Mouse (Mus musculus) spleen, adult 2 months (tissue): Measurements from ENCODE around the gene Gm49776. TPM values are rescaled to one million over a fixed set of nuclear protein-coding genes. Genes with fewer than 3 reads are reported as not detected.

Experiments used
- DNase-seq, 2 experiments: peaks; one replicate each; pipeline versions ENCODE4 v3.0.0 to v3.0.0-alpha.2; 2012 to 2021; ENCODE audit warnings: low spot score in 2 of 2, low read depth in 1 of 2
- H3K27ac ChIP-seq: fragments of 200-500 bp; 2 replicates; pipeline ENCODE4 v1.5.1; 2012; ENCODE audit warnings: low read length, inconsistent platforms; ENCODE audit not compliant: insufficient read depth
- H3K27me3 ChIP-seq: fragments of 200-500 bp; 2 replicates; pipeline ENCODE4 v1.6.1; 2012; ENCODE audit warnings: mild to moderate bottlenecking, moderate library complexity, low read length, inconsistent platforms; ENCODE audit not compliant: control insufficient read depth, insufficient read depth
- H3K36me3 ChIP-seq: fragments of 200-500 bp; 2 replicates; pipeline ENCODE4 v1.6.1; 2012; ENCODE audit warnings: mild to moderate bottlenecking, low read length, inconsistent platforms; ENCODE audit not compliant: control insufficient read depth, insufficient read depth
- H3K4me1 ChIP-seq: fragments of 200-500 bp; 2 replicates; pipeline ENCODE4 v1.6.1; 2011; ENCODE audit warnings: inconsistent platforms; ENCODE audit not compliant: control insufficient read depth, insufficient read depth, insufficient read length
- H3K4me3 ChIP-seq: fragments of 200-500 bp; 2 replicates; pipeline ENCODE4 v1.5.1; 2011; ENCODE audit warnings: mild to moderate bottlenecking, inconsistent platforms; ENCODE audit not compliant: insufficient read depth, insufficient read length; ENCODE audit errors: extremely low read depth
- CTCF ChIP-seq: fragments of 200-500 bp; IDR thresholded peaks from 2 replicates; pipeline ENCODE4 v1.5.1; 2011; ENCODE audit warnings: mild to moderate bottlenecking, inconsistent platforms; ENCODE audit not compliant: insufficient read depth, insufficient read length, insufficient replicate concordance; ENCODE audit errors: extremely low read depth
- POLR2A ChIP-seq: fragments of 200-500 bp; IDR thresholded peaks from 2 replicates; pipeline ENCODE4 v1.6.1; 2011; ENCODE audit warnings: low read depth, low read length, inconsistent platforms
- WGBS: fragments of 180-500 bp; shearing (Covaris S2); methylation state at CpG from one replicate; pipeline ENCODE4 v1.1.7; 2018; 5-methylcytosine and 5-hydroxymethylcytosine counted together
- polyA plus RNA-seq: library from polyadenylated mRNA; depleted of rRNA; stranded (reverse); fragments of >200 nt; gene quantifications from 2 replicates; pipeline ENCODE4 v1.2.3, GENCODE M21; 2012

Gene Gm49776
- polyA plus RNA-seq, 1 experiment = not detected

GRCm38 (mm10) chr16:18248433-18249363 lies 9.4 kb downstream of the Gm49776 start, which contains the start of the genes Trmt2a and Ranbp1:
TSS of gene Trmt2a (plus strand) at chr16:18248679.
TSS of gene Ranbp1 (minus strand) at chr16:18248732.
- under 1% methylated on average over 97 of the region's 102 CpGs for WGBS
- Histone ChIP-seq H3K36me3 (peaks cover 34% of the 10 kb centered on the region), H3K4me1 (peaks cover 6% of the 10 kb centered on the region; the same call in 1 of the 2 replicates), H3K27me3 (no peaks in the 10 kb centered on the region), H3K4me3 (peak within 1 kb of the TSS; percentile 69), H3K27ac (peak within 1 kb of the TSS; percentile 74)
- TF ChIP-seq POLR2A (peak; percentile 87), CTCF (no peak)
- DNase-seq = peak; percentile 94 to 98

- DNase-seq = no peak
- TF ChIP-seq POLR2A (no peak), CTCF (no peak)
- peaks cover 6% of the 10 kb centered on the region; the same call in 1 of the 2 replicates for H3K4me1 ChIP-seq
- peaks cover 30% of the 10 kb centered on the region for H3K36me3 ChIP-seq
- peak overlapping the region; percentile 61 for H3K27ac ChIP-seq
- H3K27me3 ChIP-seq = no peaks in the 10 kb centered on the region
- peak overlapping the region; percentile 69 for H3K4me3 ChIP-seq
- under 1% methylated on average over 33 of the region's 33 CpGs for WGBS
Observed at GRCm38 (mm10) chr16:18247521-18248399, 10.4 kb downstream of the Gm49776 start.

- Histone ChIP-seq H3K27me3 (no peaks in the 10 kb centered on the region), H3K4me3 (no peak overlapping the region), H3K36me3 (peaks cover 30% of the 10 kb centered on the region), H3K27ac (no peak overlapping the region), H3K4me1 (no peaks in the 10 kb centered on the region)
- 94% methylated on average over 10 of the region's 10 CpGs for WGBS
- DNase-seq = no peak
- no peak for TF ChIP-seq POLR2A
- no peak for TF ChIP-seq CTCF
Observed at GRCm38 (mm10) chr16:18241581-18241980, 16.5 kb downstream of the Gm49776 start.

- Histone ChIP-seq H3K4me1 (peaks cover 7% of the 10 kb centered on the region; the same call in 1 of the 2 replicates), H3K27ac (no peak overlapping the region), H3K36me3 (peaks cover 13% of the 10 kb centered on the region), H3K4me3 (no peak overlapping the region), H3K27me3 (no peaks in the 10 kb centered on the region)
- 85% methylated on average over 7 of the region's 7 CpGs for WGBS
- DNase-seq = no peak
- TF ChIP-seq CTCF = no peak
- TF ChIP-seq POLR2A = no peak
Observed at GRCm38 (mm10) chr16:18236676-18237501, 21.2 kb downstream of the Gm49776 start.

- Histone ChIP-seq H3K27me3 (no peaks in the 10 kb centered on the region), H3K27ac (peak overlapping the region; percentile 19), H3K4me1 (peaks cover 9% of the 10 kb centered on the region; the same call in 1 of the 2 replicates), H3K36me3 (peaks cover 5% of the 10 kb centered on the region), H3K4me3 (peak overlapping the region; percentile 67)
- 15% methylated on average over 19 of the region's 19 CpGs for WGBS
- no peak for TF ChIP-seq POLR2A
- no peak for TF ChIP-seq CTCF
- peak in 1 of 2 experiments; percentile 48 for DNase-seq
Observed at GRCm38 (mm10) chr16:18235389-18236065, 22.6 kb downstream of the Gm49776 start.
